Mouse (Mus musculus) MEL (cell line): ENCODE results near the gene Olfr632. TPM values are rescaled to one million over a fixed set of nuclear protein-coding genes. Genes with fewer than 3 reads are reported as not detected.
"Not testable (repeated sequence)": the region's sequence is repeated elsewhere in the genome, so short reads cannot be mapped to it uniquely, and the experiment has no call there.

ENCODE experiments used
- DNase-seq: peaks from one replicate; pipeline ENCODE4 v3.0.0; 2011; ENCODE audit warnings: low read depth, low spot score
- H3K27ac ChIP-seq: 2 replicates; pipeline ENCODE4 v1.5.1; 2012; ENCODE audit warnings: low read depth, mild to moderate bottlenecking, control low read depth, low read length, moderate library complexity; ENCODE audit not compliant: control insufficient read depth
- H3K27me3 ChIP-seq, 2 experiments: fragments of 150-350 bp in 1 of 2; sonication (generic) in 1 of 2; 2 replicates each; pipeline ENCODE4 v1.6.1; 2012; ENCODE audit warnings: low read length in 2 of 2, mild to moderate bottlenecking in 2 of 2, improper control_type of control experiment in 1 of 2, moderate library complexity in 1 of 2; ENCODE audit not compliant: insufficient read depth in 2 of 2, control insufficient read depth in 1 of 2
- H3K36me3 ChIP-seq, 2 experiments: 2 replicates each; pipeline ENCODE4 v1.6.1; 2012 to 2014; ENCODE audit warnings: low read length in 2 of 2, improper control_type of control experiment in 1 of 2, inconsistent platforms in 1 of 2, mild to moderate bottlenecking in 1 of 2; ENCODE audit not compliant: insufficient read depth in 2 of 2, control insufficient read depth in 1 of 2
- H3K4me1 ChIP-seq, 2 experiments: fragments of 150-350 bp in 1 of 2; sonication (generic) in 1 of 2; 2 replicates each; pipeline ENCODE4 v1.6.1; 2012; ENCODE audit warnings: low read length in 2 of 2, improper control_type of control experiment in 1 of 2, mild to moderate bottlenecking in 1 of 2; ENCODE audit not compliant: insufficient read depth in 2 of 2, control insufficient read depth in 1 of 2
- H3K4me3 ChIP-seq, 2 experiments: fragments of 150-350 bp in 1 of 2; sonication (generic) in 1 of 2; 2 replicates each; pipeline ENCODE4 v1.5.1; 2012; ENCODE audit warnings: low read depth in 2 of 2, low read length in 2 of 2, mild to moderate bottlenecking in 2 of 2, moderate library complexity in 2 of 2, control low read depth in 1 of 2, improper control_type of control experiment in 1 of 2; ENCODE audit not compliant: control insufficient read depth in 1 of 2, insufficient read depth in 1 of 2
- H3K79me2 ChIP-seq: 2 replicates; pipeline ENCODE4 v1.6.1; 2012; ENCODE audit warnings: mild to moderate bottlenecking, low read length, moderate library complexity; ENCODE audit not compliant: control insufficient read depth, poor library complexity, insufficient read depth
- H3K9ac ChIP-seq: 2 replicates; pipeline ENCODE4 v1.6.1; 2012; ENCODE audit warnings: low read depth, mild to moderate bottlenecking, control low read depth, low read length, moderate library complexity; ENCODE audit not compliant: control insufficient read depth, poor library complexity, severe bottlenecking
- H3K9me3 ChIP-seq: fragments of 150-350 bp; sonication (generic); replicated peaks from 2 replicates; pipeline ENCODE4 v1.6.1; 2012; ENCODE audit warnings: mild to moderate bottlenecking, low read length, improper control_type of control experiment, moderate library complexity; ENCODE audit not compliant: insufficient read depth
- CHD1 ChIP-seq: IDR thresholded peaks from 2 replicates; pipeline ENCODE4 v1.6.1; 2012; ENCODE audit warnings: low read depth, mild to moderate bottlenecking, inconsistent platforms, low read length, improper control_type of control experiment
- CTCF ChIP-seq, 3 experiments: IDR thresholded peaks in 2 of 3; conservative IDR thresholded peaks in 1 of 3; 2 replicates each; pipeline ENCODE4 v1.5.1; 2011 to 2012; ENCODE audit warnings: low read length in 3 of 3, low read depth in 2 of 3, mild to moderate bottlenecking in 2 of 3, improper control_type of control experiment in 1 of 3, inconsistent platforms in 1 of 3, mixed read lengths in 1 of 3, moderate library complexity in 1 of 3; ENCODE audit not compliant: control insufficient read depth in 1 of 3, insufficient read depth in 1 of 3, poor library complexity in 1 of 3, severe bottlenecking in 1 of 3
- ELF1 ChIP-seq: IDR thresholded peaks from 2 replicates; pipeline ENCODE4 v1.6.1; 2014; ENCODE audit warnings: low read depth, mild to moderate bottlenecking, inconsistent platforms, low read length, improper control_type of control experiment, moderate library complexity
- ETS1 ChIP-seq: IDR thresholded peaks from 2 replicates; pipeline ENCODE4 v1.6.1; 2012; ENCODE audit warnings: low read depth, mild to moderate bottlenecking, inconsistent platforms, low read length, improper control_type of control experiment, moderate library complexity
- GATA1 ChIP-seq: IDR thresholded peaks from 2 replicates; pipeline ENCODE4 v1.6.1; 2011; ENCODE audit warnings: low read depth, low read length, improper control_type of control experiment
- KAT2A ChIP-seq: conservative IDR thresholded peaks from 2 replicates; pipeline ENCODE4 v1.6.1; 2012; ENCODE audit warnings: low read depth, low read length, improper control_type of control experiment, inconsistent platforms
- POLR2AphosphoS2 ChIP-seq: IDR thresholded peaks from 2 replicates; pipeline ENCODE4 v1.6.1; 2011; ENCODE audit warnings: low read length, improper control_type of control experiment
- TAL1 ChIP-seq: IDR thresholded peaks from 2 replicates; pipeline ENCODE4 v1.6.1; 2012; ENCODE audit warnings: mild to moderate bottlenecking, inconsistent platforms, low read length, moderate library complexity, mixed read lengths
- ZKSCAN1 ChIP-seq: IDR thresholded peaks from 2 replicates; pipeline ENCODE4 v1.6.1; 2012; ENCODE audit warnings: low read depth, mild to moderate bottlenecking, inconsistent platforms, low read length, improper control_type of control experiment, moderate library complexity
- ZNF384 ChIP-seq: IDR thresholded peaks from 2 replicates; pipeline ENCODE4 v1.6.1; 2012; ENCODE audit warnings: low read depth, mild to moderate bottlenecking, inconsistent platforms, low read length, improper control_type of control experiment
- polyA plus RNA-seq, 2 experiments: library from polyadenylated mRNA; stranded (reverse) in 1 of 2; unstranded in 1 of 2; fragments of >175 nt in 1 of 2; fragments of >200 nt in 1 of 2; gene quantifications; 2 replicates each; pipeline versions ENCODE4 v1.2.1 to v1.2.4; 2012; ENCODE audit warnings: low replicate concordance in 2 of 2, low read depth in 1 of 2; ENCODE audit not compliant: insufficient read length in 2 of 2, insufficient read depth in 1 of 2, missing spikeins in 1 of 2
- total RNA-seq: library from RNA; depleted of rRNA; stranded (reverse); fragments of 300-350 nt; gene quantifications from 2 replicates; pipeline ENCODE4 v1.2.3, GENCODE M21; 2012; rRNA removed

Gene Olfr632
- total and polyA plus RNA-seq, 3 experiments, result not detected

GRCm38 (mm10) chr7:103944137-103944536 lies 10.0 kb downstream of the Olfr632 start, which contains the start of gene Olfr633:
Olfr633 (plus strand) TSS chr7:103944437.
- Histone ChIP-seq H3K4me3 (no peak within 1 kb of the TSS), H3K27ac (no peak within 1 kb of the TSS), H3K27me3 (no peaks in the 10 kb centered on the region), H3K79me2 (no peaks in the 10 kb centered on the region), H3K9me3 (no peaks in the 10 kb centered on the region), H3K4me1 (no peaks in the 10 kb centered on the region), H3K36me3 (no peaks in the 10 kb centered on the region), H3K9ac (no peak within 1 kb of the TSS)
- no peak for DNase-seq
- TF ChIP-seq ZKSCAN1 (no peak), KAT2A (no peak)

- not testable (repeated sequence) for H3K4me3 ChIP-seq, H3K36me3 ChIP-seq, DNase-seq, H3K4me1 ChIP-seq, H3K27me3 ChIP-seq, H3K9ac ChIP-seq, H3K9me3 ChIP-seq, H3K79me2 ChIP-seq, H3K27ac ChIP-seq
Measured at GRCm38 (mm10) chr7:103966873-103967272, 32.7 kb downstream of the Olfr632 start.

GRCm38 (mm10) chr7:103970852-103971251 lies 36.7 kb downstream of the Olfr632 start, which contains the start of gene Olfr635:
Olfr635 (plus strand) TSS chr7:103971152.
- H3K79me2 ChIP-seq, result no peaks in the 10 kb centered on the region
- H3K4me1 ChIP-seq, result no peaks in the 10 kb centered on the region
- no peak within 1 kb of the TSS for H3K9ac ChIP-seq
- no peak within 1 kb of the TSS for H3K4me3 ChIP-seq
- H3K9me3 ChIP-seq, result no peaks in the 10 kb centered on the region
- H3K36me3 ChIP-seq, result no peaks in the 10 kb centered on the region
- DNase-seq, result no peak
- TF ChIP-seq ELF1, result no peak
- TF ChIP-seq CTCF (IDR thresholded peaks at IDR 0.05 in 2 of 3, conservative IDR thresholded peaks at IDR 0.05 in 1 of 3; ENCODE audit: control insufficient read depth in 1 of 3, insufficient read depth in 1 of 3, low read depth in 2 of 3, low read length in 3 of 3, poor library complexity in 1 of 3, severe bottlenecking in 1 of 3), result no peak
- H3K27ac ChIP-seq, result no peak within 1 kb of the TSS
- no peaks in the 10 kb centered on the region for H3K27me3 ChIP-seq

GRCm38 (mm10) chr7:103971782-103972181 lies 37.6 kb downstream of the Olfr632 start:
- Histone ChIP-seq H3K4me1 (no peaks in the 10 kb centered on the region), H3K4me3 (no peak overlapping the region), H3K79me2 (no peaks in the 10 kb centered on the region), H3K27me3 (no peaks in the 10 kb centered on the region), H3K9me3 (no peaks in the 10 kb centered on the region), H3K9ac (no peak overlapping the region), H3K36me3 (no peaks in the 10 kb centered on the region), H3K27ac (no peak overlapping the region)
- DNase-seq, result no peak
- TF ChIP-seq GATA1 (no peak), CHD1 (no peak), TAL1 (no peak), ETS1 (no peak), ZKSCAN1 (no peak), POLR2AphosphoS2 (no peak), ZNF384 (no peak)

Other genes starting within 250 kb of the Olfr632 start
Only the 30 nearest of the 33 such genes appear.
- gene Olfr628, start 204.0 kb upstream of the Olfr632 start, total RNA-seq, result not detected in 2 replicates
- not detected for gene Olfr628, start 204.0 kb upstream of the Olfr632 start, polyA plus RNA-seq
- not detected in 2 replicates for gene Olfr629, start 189.4 kb upstream of the Olfr632 start, total RNA-seq
- not detected for gene Olfr629, start 189.4 kb upstream of the Olfr632 start, polyA plus RNA-seq
- not detected in 2 replicates for gene Olfr630, start 177.0 kb upstream of the Olfr632 start, total RNA-seq
- not detected for gene Olfr630, start 177.0 kb upstream of the Olfr632 start, polyA plus RNA-seq
- gene Olfr69, start 162.8 kb upstream of the Olfr632 start, total RNA-seq, result not detected in 2 replicates
- gene Olfr69, start 162.8 kb upstream of the Olfr632 start, polyA plus RNA-seq, result not detected
- gene Olfr68, start 154.6 kb upstream of the Olfr632 start, total RNA-seq, result not detected in 2 replicates
- not detected for gene Olfr68, start 154.6 kb upstream of the Olfr632 start, polyA plus RNA-seq
- not detected in 2 replicates for gene Olfr67, start 142.5 kb upstream of the Olfr632 start, total RNA-seq
- not detected for gene Olfr67, start 142.5 kb upstream of the Olfr632 start, polyA plus RNA-seq
- gene Hbb-bt, start 120.4 kb upstream of the Olfr632 start, total RNA-seq, result 120 and 191 TPM in 2 replicates
- 100 to 1,000 TPM in 1 of 2 experiments, not detected in 1; 118 TPM for gene Hbb-bt, start 120.4 kb upstream of the Olfr632 start, polyA plus RNA-seq
- gene Hbb-bs, start 106.3 kb upstream of the Olfr632 start, total RNA-seq, result 79.0 and 138 TPM in 2 replicates
- gene Hbb-bs, start 106.3 kb upstream of the Olfr632 start, polyA plus RNA-seq, result 100 to 1,000 TPM in 1 of 2 experiments, not detected in 1; 208 TPM
- gene Hbb-bh2, start 93.8 kb upstream of the Olfr632 start, total RNA-seq, result not detected in 2 replicates
- gene Hbb-bh2, start 93.8 kb upstream of the Olfr632 start, polyA plus RNA-seq, result not detected
- gene Hbb-bh1, start 91.2 kb upstream of the Olfr632 start, total RNA-seq, result not detected in 2 replicates
- under 1 TPM in 1 of 2 experiments, not detected in 1; 0.15 TPM for gene Hbb-bh1, start 91.2 kb upstream of the Olfr632 start, polyA plus RNA-seq
- gene Hbb-y, start 81.1 kb upstream of the Olfr632 start, total RNA-seq, result not detected in 2 replicates
- under 1 TPM in 1 of 2 experiments, not detected in 1; 0.11 TPM for gene Hbb-y, start 81.1 kb upstream of the Olfr632 start, polyA plus RNA-seq
- not detected in 2 replicates for gene Olfr66, start 48.1 kb upstream of the Olfr632 start, total RNA-seq
- gene Olfr66, start 48.1 kb upstream of the Olfr632 start, polyA plus RNA-seq, result not detected
- gene Olfr64, start 39.9 kb upstream of the Olfr632 start, total RNA-seq, result not detected in 2 replicates
- not detected for gene Olfr64, start 39.9 kb upstream of the Olfr632 start, polyA plus RNA-seq
- gene Olfr65, start 30.9 kb upstream of the Olfr632 start, total RNA-seq, result not detected in 2 replicates
- not detected for gene Olfr65, start 30.9 kb upstream of the Olfr632 start, polyA plus RNA-seq
- not detected in 2 replicates for gene Olfr631, start 5.5 kb upstream of the Olfr632 start, total RNA-seq
- gene Olfr631, start 5.5 kb upstream of the Olfr632 start, polyA plus RNA-seq, result not detected
- gene Olfr633, start 10.1 kb downstream of the Olfr632 start, total RNA-seq, result not detected in 2 replicates
- gene Olfr633, start 10.1 kb downstream of the Olfr632 start, polyA plus RNA-seq, result not detected
- gene Olfr635, start 36.8 kb downstream of the Olfr632 start, total RNA-seq, result not detected in 2 replicates
- gene Olfr635, start 36.8 kb downstream of the Olfr632 start, polyA plus RNA-seq, result not detected
- not detected in 2 replicates for gene Olfr638, start 64.4 kb downstream of the Olfr632 start, total RNA-seq
- not detected for gene Olfr638, start 64.4 kb downstream of the Olfr632 start, polyA plus RNA-seq
- not detected in 2 replicates for gene Olfr639, start 83.0 kb downstream of the Olfr632 start, total RNA-seq
- gene Olfr639, start 83.0 kb downstream of the Olfr632 start, polyA plus RNA-seq, result under 1 TPM in 1 of 2 experiments, not detected in 1; 0.03 TPM
- gene Olfr640, start 91.2 kb downstream of the Olfr632 start, total RNA-seq, result not detected in 2 replicates
- not detected for gene Olfr640, start 91.2 kb downstream of the Olfr632 start, polyA plus RNA-seq
- not detected in 2 replicates for gene Olfr641, start 101.1 kb downstream of the Olfr632 start, total RNA-seq
- gene Olfr641, start 101.1 kb downstream of the Olfr632 start, polyA plus RNA-seq, result not detected
- not detected in 2 replicates for gene Olfr642, start 118.3 kb downstream of the Olfr632 start, total RNA-seq
- gene Olfr642, start 118.3 kb downstream of the Olfr632 start, polyA plus RNA-seq, result not detected
- gene 4930516K23Rik, start 127.1 kb downstream of the Olfr632 start, total RNA-seq, result not detected in 2 replicates
- gene 4930516K23Rik, start 127.1 kb downstream of the Olfr632 start, polyA plus RNA-seq, result not detected
- gene Olfr644, start 137.5 kb downstream of the Olfr632 start, total RNA-seq, result not detected in 2 replicates
- not detected for gene Olfr644, start 137.5 kb downstream of the Olfr632 start, polyA plus RNA-seq
- gene Olfr645, start 151.1 kb downstream of the Olfr632 start, total RNA-seq, result not detected in 2 replicates
- not detected for gene Olfr645, start 151.1 kb downstream of the Olfr632 start, polyA plus RNA-seq
- gene Olfr646, start 170.5 kb downstream of the Olfr632 start, total RNA-seq, result not detected in 2 replicates
- not detected for gene Olfr646, start 170.5 kb downstream of the Olfr632 start, polyA plus RNA-seq
- gene Ubqln5, start 195.5 kb downstream of the Olfr632 start, total RNA-seq, result not detected in 2 replicates
- not detected for gene Ubqln5, start 195.5 kb downstream of the Olfr632 start, polyA plus RNA-seq
- not detected in 2 replicates for gene Olfr643, start 203.1 kb downstream of the Olfr632 start, total RNA-seq
- gene Olfr643, start 203.1 kb downstream of the Olfr632 start, polyA plus RNA-seq, result not detected
- gene Ubqln3, start 208.9 kb downstream of the Olfr632 start, total RNA-seq, result not detected in 2 replicates
- gene Ubqln3, start 208.9 kb downstream of the Olfr632 start, polyA plus RNA-seq, result not detected
- gene Ubqlnl, start 216.2 kb downstream of the Olfr632 start, total RNA-seq, result not detected in 2 replicates
- gene Ubqlnl, start 216.2 kb downstream of the Olfr632 start, polyA plus RNA-seq, result not detected